Mouse (Mus musculus): ENCODE measurements around the gene Efcab6.

DNA sequence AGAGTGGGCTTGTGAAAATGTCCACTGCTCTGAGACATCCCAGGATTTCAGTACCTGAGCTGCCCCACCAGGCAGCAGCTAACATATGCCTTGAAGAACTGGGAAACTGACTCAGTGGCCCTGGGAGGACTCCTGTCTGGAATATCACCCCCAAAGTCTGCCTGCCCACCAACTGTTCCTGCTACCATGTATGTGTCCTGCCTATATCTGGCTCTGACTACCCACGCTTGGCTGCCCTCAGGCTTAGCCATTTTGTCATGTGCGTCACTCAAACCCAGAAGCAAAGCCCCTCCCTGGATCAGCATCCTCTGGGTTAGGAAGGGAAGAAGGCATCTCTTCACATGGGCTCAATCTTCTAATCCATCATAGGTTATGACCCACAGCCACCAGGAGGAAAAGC lies 14.3 kb upstream of the Efcab6 start:
- no peak for TF ChIP-seq POLR2A (IDR thresholded peaks at IDR 0.05; ENCODE audit: control insufficient read depth, low read depth, low read length)
- TF ChIP-seq CTCF (IDR thresholded peaks at IDR 0.05; ENCODE audit: control insufficient read depth, insufficient read depth, insufficient replicate concordance, low read depth, low read length) = no peak
